Mouse (Mus musculus) neural tube, embryonic 14.5 days (tissue): ENCODE data around the gene Rcsd1. TPM values are rescaled to one million over a fixed set of nuclear protein-coding genes. Genes with fewer than 3 reads are reported as not detected.
A peak's percentile ranks its signal among the peaks of the same experiment; 100 is the strongest.

ENCODE experiments used
- ATAC-seq: fragments of 200-750 bp; cut with Nextera tagmentation; 2 replicates; pipeline ENCODE4 v1.8.0; 2017; ENCODE audit warnings: low read depth, mild to moderate bottlenecking, moderate TSS enrichment, moderate library complexity
- H3K27ac ChIP-seq: fragments of 300-500 bp; sonication (generic); 2 replicates; pipeline ENCODE4 v1.5.1; 2014; ENCODE audit warnings: low read depth, mild to moderate bottlenecking, control low read depth, low read length, moderate library complexity, mixed read lengths
- H3K27me3 ChIP-seq: fragments of 300-500 bp; sonication (generic); 2 replicates; pipeline ENCODE4 v1.6.1; 2014; ENCODE audit warnings: low read length; ENCODE audit not compliant: control insufficient read depth, insufficient read depth
- H3K36me3 ChIP-seq: fragments of 300-500 bp; sonication (generic); 2 replicates; pipeline ENCODE4 v1.6.1; 2014; ENCODE audit warnings: low read length, mixed read lengths; ENCODE audit not compliant: control insufficient read depth, insufficient read depth
- H3K4me1 ChIP-seq: fragments of 300-500 bp; sonication (generic); 2 replicates; pipeline ENCODE4 v1.6.1; 2014; ENCODE audit warnings: low read length; ENCODE audit not compliant: control insufficient read depth, insufficient read depth
- H3K4me2 ChIP-seq: fragments of 300-500 bp; sonication (generic); 2 replicates; pipeline ENCODE4 v1.6.1; 2014; ENCODE audit warnings: mild to moderate bottlenecking, low read depth, low read length, control low read depth
- H3K4me3 ChIP-seq: fragments of 300-500 bp; sonication (generic); 2 replicates; pipeline ENCODE4 v1.5.1; 2014; ENCODE audit warnings: low read depth, low read length, control low read depth, mixed read lengths
- H3K9ac ChIP-seq: fragments of 300-500 bp; sonication (generic); replicated peaks from 2 replicates; pipeline ENCODE4 v1.6.1; 2014; ENCODE audit warnings: low read depth, mild to moderate bottlenecking, control low read depth, low read length, mixed read lengths
- H3K9me3 ChIP-seq: fragments of 300-500 bp; sonication (generic); 2 replicates; pipeline ENCODE4 v1.6.1; 2016; ENCODE audit warnings: low read length; ENCODE audit not compliant: control insufficient read depth
- WGBS: fragments of 180-500 bp; shearing (Covaris S2); extraction: QIAGEN DNeasy Blood & Tissue Kit; methylation state at CpG from one replicate; pipeline ENCODE4 v1.1.7; 2014; 5-methylcytosine and 5-hydroxymethylcytosine counted together
- microRNA-seq: library from miRNA; unstranded; fragments of <30 nt; microRNA quantifications from one replicate; pipeline ENCODE4, GENCODE M21; 2016
- polyA plus RNA-seq: library from polyadenylated mRNA; unstranded; fragments of >200 nt; fragmentation: Nextera tagmentation; extraction: Ambion mirVana; gene quantifications from 2 replicates; pipeline ENCODE4 v1.2.1, GENCODE M21; 2014

Rcsd1 gene
- polyA plus RNA-seq, 1 experiment from 2014 or later, result 2.1 TPM

DNA sequence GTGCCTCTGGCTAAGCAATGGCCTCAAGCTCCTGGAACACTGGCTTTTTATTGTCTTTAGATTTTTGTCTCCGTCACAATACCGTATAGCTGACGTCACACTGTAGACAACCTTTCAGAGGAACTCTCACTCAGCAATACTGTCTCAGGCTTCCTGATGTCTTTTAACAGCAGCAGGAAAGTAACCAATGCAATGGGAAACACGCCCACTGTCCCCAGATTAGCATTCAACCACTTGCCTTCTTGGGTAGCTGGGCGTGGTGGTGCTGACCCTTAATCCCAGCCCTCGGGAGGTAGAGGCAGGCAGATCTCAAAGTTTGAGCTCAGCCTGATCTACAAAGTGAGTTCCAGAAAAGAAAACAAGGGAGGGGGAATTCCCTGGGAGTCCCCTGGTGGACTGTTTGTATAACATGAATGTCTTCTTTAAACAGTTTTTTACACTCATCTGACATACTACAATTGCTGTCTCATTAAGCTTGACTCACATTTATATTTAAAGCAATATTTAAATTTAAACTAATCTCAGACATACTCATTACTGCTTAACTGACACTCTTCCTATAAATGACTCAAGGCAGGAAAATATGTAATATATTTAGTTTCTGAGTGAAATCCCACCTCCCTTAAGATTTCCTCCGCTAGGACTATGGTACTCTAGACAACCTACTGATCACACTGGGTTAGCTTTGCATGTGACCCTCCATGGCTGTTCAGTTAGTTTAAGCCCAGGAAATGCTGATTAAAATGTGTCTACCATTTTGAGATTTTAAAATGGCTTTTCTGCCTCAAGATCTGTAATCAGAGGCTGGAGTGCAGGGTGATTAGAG lies 99.8 kb downstream of the Rcsd1 start:
- ATAC-seq, result no peak
- Histone ChIP-seq H3K4me2 (no peak overlapping the region), H3K27ac (peak overlapping the region; percentile 61; the same call in 1 of the 2 replicates), H3K36me3 (peaks cover 6% of the 10 kb centered on the region), H3K27me3 (no peaks in the 10 kb centered on the region), H3K4me3 (no peak overlapping the region), H3K9ac (no peak overlapping the region), H3K4me1 (peaks cover 10% of the 10 kb centered on the region), H3K9me3 (no peaks in the 10 kb centered on the region)
- WGBS, result 52% methylated on average over 7 of the region's 7 CpGs

DNA sequence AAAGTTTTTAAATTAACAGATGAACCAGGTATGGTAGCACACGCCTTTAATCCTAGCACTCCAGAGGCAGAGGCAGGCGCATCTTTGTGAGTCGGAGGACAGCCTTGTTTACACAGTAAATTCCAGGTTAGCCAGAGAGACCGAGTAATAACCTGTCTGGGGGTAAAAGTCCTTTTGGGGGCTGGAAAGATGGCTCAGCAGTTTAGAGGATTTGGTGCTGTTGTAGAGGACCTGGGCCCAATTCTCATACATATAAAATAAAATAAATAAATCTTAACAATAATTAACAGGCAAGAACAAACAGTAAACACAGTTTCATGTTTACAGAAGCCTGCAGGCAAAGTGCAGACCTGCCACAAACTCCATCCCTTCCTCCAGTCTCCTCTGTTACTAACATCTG lies 100.7 kb downstream of the Rcsd1 start:
- H3K9ac ChIP-seq, result no peak overlapping the region
- 90% methylated on average over 4 of the region's 4 CpGs for WGBS

DNA sequence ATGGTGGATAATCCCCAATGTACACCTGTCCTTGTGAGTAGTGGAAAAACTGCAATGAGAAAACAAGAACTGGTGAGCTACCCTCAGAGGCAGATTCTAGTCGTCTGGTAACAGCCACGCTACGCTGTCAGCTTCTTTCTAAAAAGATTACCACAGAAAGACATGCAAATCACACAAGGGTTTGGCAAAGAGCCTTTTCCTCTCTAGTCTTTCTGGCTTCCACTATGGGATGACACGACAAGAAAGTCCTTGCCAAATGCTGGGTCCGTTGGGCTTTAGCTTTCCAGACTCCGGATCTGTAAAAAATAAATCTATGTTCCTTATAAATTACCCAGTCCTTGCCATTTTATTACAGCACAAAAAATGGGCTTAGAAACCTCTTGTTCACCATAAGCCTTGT lies 103.8 kb downstream of the Rcsd1 start:
- Histone ChIP-seq H3K4me2 (no peak overlapping the region), H3K36me3 (peaks cover 19% of the 10 kb centered on the region), H3K27me3 (no peaks in the 10 kb centered on the region), H3K4me3 (no peak overlapping the region), H3K27ac (no peak overlapping the region), H3K9me3 (no peaks in the 10 kb centered on the region), H3K9ac (no peak overlapping the region), H3K4me1 (peaks cover 6% of the 10 kb centered on the region)
- ATAC-seq, result no peak
- 87% methylated on average over 6 of the region's 6 CpGs for WGBS

More for the DNA sequence above, 100.7 kb downstream of the Rcsd1 start:
- peaks cover 10% of the 10 kb centered on the region for H3K4me1 ChIP-seq
- no peak overlapping the region for H3K4me2 ChIP-seq
- H3K27ac ChIP-seq, result no peak overlapping the region
- no peak overlapping the region for H3K4me3 ChIP-seq
- no peak for ATAC-seq
- H3K27me3 ChIP-seq, result no peaks in the 10 kb centered on the region
- peaks cover 10% of the 10 kb centered on the region for H3K36me3 ChIP-seq
- H3K9me3 ChIP-seq, result no peaks in the 10 kb centered on the region

GRCm38 (mm10) chr1:165605108-165605507 lies 104.4 kb downstream of the Rcsd1 start:
- H3K4me2 ChIP-seq, result no peak overlapping the region
- no peaks in the 10 kb centered on the region for H3K9me3 ChIP-seq
- no peak overlapping the region for H3K4me3 ChIP-seq
- H3K36me3 ChIP-seq, result peaks cover 19% of the 10 kb centered on the region
- H3K27ac ChIP-seq, result no peak overlapping the region
- H3K27me3 ChIP-seq, result no peaks in the 10 kb centered on the region
- H3K9ac ChIP-seq, result no peak overlapping the region
- H3K4me1 ChIP-seq, result peaks cover 4% of the 10 kb centered on the region; the same call in 1 of the 2 replicates
- ATAC-seq, result no peak
- 86% methylated on average over 3 of the region's 3 CpGs for WGBS

DNA sequence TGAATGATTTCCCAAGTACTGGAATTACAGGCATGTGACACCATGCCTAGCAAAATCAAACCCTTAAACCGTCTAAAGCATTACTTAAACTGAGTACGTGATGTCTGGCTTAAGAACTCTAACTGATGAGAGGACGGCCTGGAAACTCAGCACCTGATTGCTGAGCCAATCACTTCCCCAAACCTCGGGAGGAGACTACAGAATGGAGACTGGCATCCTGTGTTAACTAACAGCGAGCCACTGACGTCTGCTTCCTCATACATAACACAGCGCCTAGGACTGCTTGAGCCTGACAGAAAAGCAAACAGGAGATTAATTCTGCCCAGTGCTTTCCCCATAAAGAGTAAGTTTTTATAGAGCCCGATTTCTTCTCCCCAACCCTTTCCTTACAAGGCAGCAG lies 105.4 kb downstream of the Rcsd1 start:
- no peak for ATAC-seq
- WGBS, result 91% methylated on average over 8 of the region's 8 CpGs
- Histone ChIP-seq H3K4me1 (no peaks in the 10 kb centered on the region), H3K36me3 (peaks cover 19% of the 10 kb centered on the region), H3K27me3 (no peaks in the 10 kb centered on the region), H3K4me3 (no peak overlapping the region), H3K4me2 (no peak overlapping the region), H3K9me3 (no peaks in the 10 kb centered on the region), H3K9ac (no peak overlapping the region), H3K27ac (no peak overlapping the region)

- no peak overlapping the region for H3K27ac ChIP-seq
- no peak for ATAC-seq
- H3K27me3 ChIP-seq, result no peaks in the 10 kb centered on the region
- 88% methylated on average over 14 of the region's 14 CpGs for WGBS
- H3K4me3 ChIP-seq, result no peak overlapping the region
- peaks cover 19% of the 10 kb centered on the region for H3K36me3 ChIP-seq
- H3K4me1 ChIP-seq, result no peaks in the 10 kb centered on the region
- H3K9ac ChIP-seq, result no peak overlapping the region
- H3K4me2 ChIP-seq, result no peak overlapping the region
- no peaks in the 10 kb centered on the region for H3K9me3 ChIP-seq
These were observed 106.3 kb downstream of the Rcsd1 start for GRCm38 (mm10) chr1:165603218-165603617.

GRCm38 (mm10) chr1:165601775-165602280 lies 107.7 kb downstream of the Rcsd1 start:
- no peak overlapping the region for H3K9ac ChIP-seq
- H3K4me1 ChIP-seq, result no peaks in the 10 kb centered on the region
- no peaks in the 10 kb centered on the region for H3K27me3 ChIP-seq
- no peak overlapping the region for H3K27ac ChIP-seq
- H3K36me3 ChIP-seq, result peaks cover 14% of the 10 kb centered on the region
- H3K4me3 ChIP-seq, result no peak overlapping the region
- no peak overlapping the region for H3K4me2 ChIP-seq
- 89% methylated on average over 9 of the region's 10 CpGs for WGBS
- ATAC-seq, result no peak
- no peaks in the 10 kb centered on the region for H3K9me3 ChIP-seq

Small RNA genes within 50 kb of the gene (microRNA-seq; reads per million reads assigned to microRNA genes)
- gene Gm44458, result not detected

Other genes starting within 250 kb of the Rcsd1 start
- gene Dcaf6, start 249.3 kb downstream of the Rcsd1 start, polyA plus RNA-seq, result 19.3 and 20.8 TPM in 2 replicates
- 221 and 254 TPM in 2 replicates for gene Mpc2, start 249.1 kb downstream of the Rcsd1 start, polyA plus RNA-seq
- gene Adcy10, start 224.6 kb downstream of the Rcsd1 start, polyA plus RNA-seq, result 0.28 and 0.66 TPM in 2 replicates
- gene Mpzl1, start 75.2 kb downstream of the Rcsd1 start, polyA plus RNA-seq, result 155 and 182 TPM in 2 replicates
- gene Creg1, start 54.0 kb upstream of the Rcsd1 start, polyA plus RNA-seq, result 39.7 and 43.0 TPM in 2 replicates
- gene Cd247, start 78.9 kb upstream of the Rcsd1 start, polyA plus RNA-seq, result 0.99 and 1.1 TPM in 2 replicates